Mouse (Mus musculus): ENCODE measurements around the gene Pla2g4b. TPM values are rescaled to one million over a fixed set of nuclear protein-coding genes. Genes with fewer than 3 reads are reported as not detected.

The Pla2g4b gene
- total RNA-seq, 2 experiments from 2014 or later = 3.3 TPM

Small RNA genes lying within 50 kb of the gene (microRNA-seq; reads per million reads assigned to microRNA genes)
- gene Mir7665 = 0 to 0.37 reads per million in 2 experiments

Other genes with a start within 250 kb of the Pla2g4b start
- gene Rpap1, start 245.9 kb upstream of the Pla2g4b start, total RNA-seq (2021) = 10 to 100 TPM; 18.4 to 19.7 TPM
- 10 to 100 TPM; 87.0 to 88.2 TPM for gene Tyro3, start 235.7 kb upstream of the Pla2g4b start, total RNA-seq (2021)
- gene Mga, start 136.2 kb upstream of the Pla2g4b start, total RNA-seq (2021) = 10 to 100 TPM; 57.4 to 70.3 TPM
- 10 to 100 TPM; 41.3 to 51.0 TPM for gene Mapkbp1, start 60.7 kb upstream of the Pla2g4b start, total RNA-seq (2021)
- 1 to 10 TPM; 4.2 to 5.3 TPM for gene Jmjd7, start 5.9 kb upstream of the Pla2g4b start, total RNA-seq (2021)
- 1 to 10 TPM; 1.5 to 2.1 TPM for gene Gm28042, start 5.9 kb upstream of the Pla2g4b start, total RNA-seq (2021)
- 1 to 10 TPM; 5.3 to 5.6 TPM for gene Ehd4, start 121.2 kb downstream of the Pla2g4b start, total RNA-seq (2021)
- gene Pla2g4e, start 211.9 kb downstream of the Pla2g4b start, total RNA-seq (2021) = 10 to 100 TPM in 1 of 2 experiments, 1 to 10 TPM in 1; 9.7 to 12.9 TPM